Mouse (Mus musculus) 3T3-L1 (cell line): ENCODE results near the gene Katnb1.

Experiments
- DNase-seq: peaks from one replicate; pipeline ENCODE4 v3.0.0-alpha.2; 2015; ENCODE audit warnings: low read depth, low spot score

Gene Katnb1

GRCm38 (mm10) chr8:95084261-95084660, 3.3 kb downstream of the Katnb1 start:
- no peak for DNase-seq

- no peak for DNase-seq
Observed at GRCm38 (mm10) chr8:95084744-95085431, 3.9 kb downstream of the Katnb1 start.

- DNase-seq: no peak
Observed at GRCm38 (mm10) chr8:95085432-95086141, 4.6 kb downstream of the Katnb1 start.

- no peak for DNase-seq
Observed at GRCm38 (mm10) chr8:95093574-95093973, 12.6 kb downstream of the Katnb1 start.

GRCm38 (mm10) chr8:95099009-95099408, 18.0 kb downstream of the Katnb1 start:
- DNase-seq: peak; percentile 58

GRCm38 (mm10) chr8:95101972-95102371, 21.0 kb downstream of the Katnb1 start:
- DNase-seq: no peak

- DNase-seq: no peak
Observed at GRCm38 (mm10) chr8:95107306-95107705, 26.3 kb downstream of the Katnb1 start.

- no peak for DNase-seq
Observed at GRCm38 (mm10) chr8:95112594-95112993, 31.6 kb downstream of the Katnb1 start.

GRCm38 (mm10) chr8:95113108-95113507, 32.1 kb downstream of the Katnb1 start:
- DNase-seq: no peak

- DNase-seq: peak; percentile 61
Observed at GRCm38 (mm10) chr8:95113750-95114149, 32.8 kb downstream of the Katnb1 start.

GRCm38 (mm10) chr8:95123455-95123854, 42.5 kb downstream of the Katnb1 start:
- DNase-seq: no peak

- no peak for DNase-seq
Observed at GRCm38 (mm10) chr8:95126497-95126896, 45.5 kb downstream of the Katnb1 start.

- DNase-seq: no peak
Observed at GRCm38 (mm10) chr8:95127658-95128057, 46.7 kb downstream of the Katnb1 start.

GRCm38 (mm10) chr8:95128750-95129260, 47.8 kb downstream of the Katnb1 start:
- no peak for DNase-seq

GRCm38 (mm10) chr8:95130966-95131537, 50.1 kb downstream of the Katnb1 start:
- DNase-seq: no peak

- DNase-seq: no peak
Observed at GRCm38 (mm10) chr8:95131983-95132382, 51.0 kb downstream of the Katnb1 start.

- no peak for DNase-seq
Observed at GRCm38 (mm10) chr8:95134186-95134585, 53.2 kb downstream of the Katnb1 start.

- peak; percentile 30 for DNase-seq
Observed at GRCm38 (mm10) chr8:95135242-95135641, 54.3 kb downstream of the Katnb1 start.

GRCm38 (mm10) chr8:95136218-95136617, 55.2 kb downstream of the Katnb1 start:
- DNase-seq: no peak

GRCm38 (mm10) chr8:95137201-95137600, 56.2 kb downstream of the Katnb1 start:
- no peak for DNase-seq

GRCm38 (mm10) chr8:95137641-95138098, 56.7 kb downstream of the Katnb1 start:
- DNase-seq: no peak

GRCm38 (mm10) chr8:95138341-95139050, 57.5 kb downstream of the Katnb1 start:
- DNase-seq: no peak
